Mouse (Mus musculus): ENCODE results near the gene Mylip. TPM values are rescaled to one million over a fixed set of nuclear protein-coding genes. Genes with fewer than 3 reads are reported as not detected.

Mylip gene
- polyA plus RNA-seq, 1 experiment from 2014 or later = 33.1 TPM

GRCm38 (mm10) chr13:45457459-45457858 lies 67.9 kb downstream of the Mylip start:
- ATAC-seq (ENCODE audit: insufficient number of reproducible peaks, insufficient read depth, low FRiP score, low TSS enrichment) = no peak
- no peak overlapping the region for H3K27ac ChIP-seq
- H3K36me3 ChIP-seq = no peaks in the 10 kb centered on the region
- 47% methylated on average over 7 of the region's 7 CpGs for whole genome bisulfite sequencing
- H3K9ac ChIP-seq = no peak overlapping the region
- H3K9me3 ChIP-seq = no peaks in the 10 kb centered on the region
- peaks cover 28% of the 10 kb centered on the region for H3K4me1 ChIP-seq
- H3K4me3 ChIP-seq = no peak overlapping the region
- no peak overlapping the region for H3K4me2 ChIP-seq (replicated peaks)
- H3K27me3 ChIP-seq = no peaks in the 10 kb centered on the region

DNA sequence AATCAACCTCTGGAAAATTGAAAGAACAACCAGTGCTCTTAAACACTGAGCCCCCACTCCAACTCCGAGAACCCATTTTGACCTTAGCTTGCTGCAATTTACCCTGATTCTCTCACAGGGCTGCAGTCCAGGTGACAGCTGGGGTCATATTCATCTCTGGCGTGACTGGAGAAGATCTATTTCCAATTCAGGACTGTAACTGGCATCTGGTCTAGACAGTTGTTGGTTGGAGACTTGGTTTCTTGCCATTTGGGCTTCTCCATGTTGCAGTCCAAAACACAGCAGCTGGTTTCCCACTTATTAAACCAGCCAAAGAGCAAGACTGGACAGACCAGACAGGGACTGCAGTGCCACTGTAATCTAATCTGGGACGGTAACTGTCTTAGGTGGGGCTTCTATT lies 70.6 kb downstream of the Mylip start:
- Histone ChIP-seq H3K27ac (no peak overlapping the region), H3K36me3 (no peaks in the 10 kb centered on the region), H3K9me3 (no peaks in the 10 kb centered on the region), H3K27me3 (no peaks in the 10 kb centered on the region), H3K4me2 (replicated peaks) (no peak overlapping the region), H3K4me3 (no peak overlapping the region), H3K4me1 (peaks cover 9% of the 10 kb centered on the region), H3K9ac (no peak overlapping the region)
- 78% methylated on average over 3 of the region's 3 CpGs for WGBS
- no peak for ATAC-seq (ENCODE audit: insufficient number of reproducible peaks, insufficient read depth, low FRiP score, low TSS enrichment)

DNA sequence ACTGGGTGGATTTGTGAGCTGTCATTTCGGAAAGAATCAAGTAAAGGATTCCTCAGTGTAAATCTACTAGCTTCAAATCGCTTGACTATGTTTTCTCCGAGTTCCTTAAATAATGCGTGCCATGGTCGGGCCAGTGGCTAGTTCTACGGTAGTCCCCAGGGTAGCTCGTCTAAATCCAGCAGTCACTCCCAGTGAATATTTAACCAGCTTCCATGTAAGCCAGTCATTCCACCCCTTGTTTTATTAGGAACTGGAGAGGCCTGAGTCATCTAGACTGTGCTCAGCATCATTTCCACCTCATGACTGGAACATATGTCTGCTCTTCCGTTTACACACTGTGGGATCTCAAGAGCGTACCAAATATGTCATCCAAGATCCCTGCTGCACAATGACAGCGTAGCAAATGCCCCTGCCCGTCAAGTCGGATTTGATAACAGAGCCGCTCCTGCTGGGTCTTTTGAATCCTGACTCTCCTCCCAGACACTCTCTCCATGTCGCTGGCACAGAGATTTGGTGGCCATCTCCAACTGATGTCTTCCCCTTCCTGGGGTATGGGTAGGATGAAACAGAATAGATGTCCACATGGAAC lies 71.9 kb downstream of the Mylip start:
- no peak for ATAC-seq (ENCODE audit: insufficient number of reproducible peaks, insufficient read depth, low FRiP score, low TSS enrichment)
- Histone ChIP-seq H3K4me1 (no peaks in the 10 kb centered on the region; the same call in 1 of the 2 replicates), H3K4me3 (no peak overlapping the region), H3K9ac (no peak overlapping the region), H3K36me3 (no peaks in the 10 kb centered on the region), H3K9me3 (no peaks in the 10 kb centered on the region), H3K4me2 (replicated peaks) (no peak overlapping the region), H3K27ac (no peak overlapping the region), H3K27me3 (no peaks in the 10 kb centered on the region)
- 80% methylated on average over 14 of the region's 14 CpGs for WGBS

Other genes starting within 250 kb of the Mylip start
- 21.2 and 21.4 TPM in 2 replicates for gene Gmpr, start 117.7 kb downstream of the Mylip start, polyA plus RNA-seq (2016; fragmentation: Nextera tagmentation; extraction: Ambion mirVana)